Mouse (Mus musculus) hindbrain, embryonic 16.5 days (tissue): ENCODE data around the gene Carnmt1. TPM values are rescaled to one million over a fixed set of nuclear protein-coding genes. Genes with fewer than 3 reads are reported as not detected.
A peak's percentile ranks its signal among the peaks of the same experiment; 100 is the strongest.

ENCODE experiments used
- ATAC-seq: fragments of 200-750 bp; cut with Nextera tagmentation; 2 replicates; pipeline ENCODE4 v1.8.0; 2017; ENCODE audit warnings: moderate TSS enrichment, moderate library complexity
- H3K27ac ChIP-seq: fragments of 300-500 bp; sonication (generic); 2 replicates; pipeline ENCODE4 v1.5.1; 2014; ENCODE audit warnings: low read depth, mild to moderate bottlenecking, control low read depth, low read length, moderate library complexity
- H3K27me3 ChIP-seq: fragments of 300-500 bp; sonication (generic); replicated peaks from 2 replicates; pipeline ENCODE4 v1.6.1; 2014; ENCODE audit warnings: low read length; ENCODE audit not compliant: control insufficient read depth, insufficient read depth
- H3K36me3 ChIP-seq: fragments of 300-500 bp; sonication (generic); 2 replicates; pipeline ENCODE4 v1.6.1; 2014; ENCODE audit warnings: mild to moderate bottlenecking, low read length, moderate library complexity, mixed read lengths; ENCODE audit not compliant: control insufficient read depth, insufficient read depth
- H3K4me1 ChIP-seq: fragments of 300-500 bp; sonication (generic); 2 replicates; pipeline ENCODE4 v1.6.1; 2014; ENCODE audit warnings: low read depth, low read length; ENCODE audit not compliant: control insufficient read depth, insufficient read depth
- H3K4me2 ChIP-seq: fragments of 300-500 bp; sonication (generic); 2 replicates; pipeline ENCODE4 v1.6.1; 2014; ENCODE audit warnings: mild to moderate bottlenecking, low read length, control low read depth, moderate library complexity
- H3K4me3 ChIP-seq: fragments of 300-500 bp; sonication (generic); 2 replicates; pipeline ENCODE4 v1.5.1; 2014; ENCODE audit warnings: mild to moderate bottlenecking, low read length, control low read depth, moderate library complexity
- H3K9ac ChIP-seq: fragments of 300-500 bp; sonication (generic); 2 replicates; pipeline ENCODE4 v1.6.1; 2014; ENCODE audit warnings: low read depth, mild to moderate bottlenecking, control low read depth, low read length, moderate library complexity
- H3K9me3 ChIP-seq: fragments of 300-500 bp; sonication (generic); 2 replicates; pipeline ENCODE4 v1.6.1; 2014; ENCODE audit warnings: mild to moderate bottlenecking, low read length, moderate library complexity; ENCODE audit not compliant: control insufficient read depth
- WGBS: fragments of 180-500 bp; shearing (Covaris S2); extraction: QIAGEN DNeasy Blood & Tissue Kit; methylation state at CpG from one replicate; pipeline ENCODE4 v1.1.7; 2014; 5-methylcytosine and 5-hydroxymethylcytosine counted together
- polyA plus RNA-seq: library from polyadenylated mRNA; unstranded; fragments of >200 nt; fragmentation: Nextera tagmentation; extraction: Ambion mirVana; gene quantifications from 2 replicates; pipeline ENCODE4 v1.2.1, GENCODE M21; 2015

The Carnmt1 gene
- polyA plus RNA-seq, 1 experiment from 2014 or later = 16.3 TPM

- no peak overlapping the region for H3K4me3 ChIP-seq
- WGBS = 44% methylated on average over 1 of the region's 1 CpGs
- H3K9ac ChIP-seq = no peak overlapping the region
- no peak for ATAC-seq
- no peaks in the 10 kb centered on the region for H3K27me3 ChIP-seq
- no peaks in the 10 kb centered on the region for H3K9me3 ChIP-seq
- H3K4me2 ChIP-seq = no peak overlapping the region
- no peaks in the 10 kb centered on the region for H3K36me3 ChIP-seq
- no peaks in the 10 kb centered on the region for H3K4me1 ChIP-seq
- H3K27ac ChIP-seq = no peak overlapping the region
These were observed 8.9 kb upstream of the Carnmt1 start for GRCm38 (mm10) chr19:18661683-18662082.

GRCm38 (mm10) chr19:18663904-18664303 lies 6.7 kb upstream of the Carnmt1 start:
- no peak for ATAC-seq
- H3K27ac ChIP-seq = no peak overlapping the region
- 76% methylated on average over 2 of the region's 2 CpGs for WGBS

GRCm38 (mm10) chr19:18666966-18667365 lies 3.6 kb upstream of the Carnmt1 start:
- H3K27me3 ChIP-seq = no peaks in the 10 kb centered on the region
- H3K4me2 ChIP-seq = no peak overlapping the region
- ATAC-seq = no peak
- H3K9me3 ChIP-seq = no peaks in the 10 kb centered on the region
- H3K4me3 ChIP-seq = no peak overlapping the region
- H3K36me3 ChIP-seq = no peaks in the 10 kb centered on the region
- peaks cover 5% of the 10 kb centered on the region for H3K4me1 ChIP-seq
- H3K9ac ChIP-seq = no peak overlapping the region
- no peak overlapping the region for H3K27ac ChIP-seq
- 79% methylated on average over 7 of the region's 7 CpGs for WGBS

More at GRCm38 (mm10) chr19:18663904-18664303, 6.7 kb upstream of the Carnmt1 start:
- no peak overlapping the region for H3K4me2 ChIP-seq
- no peaks in the 10 kb centered on the region for H3K36me3 ChIP-seq
- H3K4me1 ChIP-seq = no peaks in the 10 kb centered on the region
- no peak overlapping the region for H3K9ac ChIP-seq
- H3K9me3 ChIP-seq = no peaks in the 10 kb centered on the region
- no peak overlapping the region for H3K4me3 ChIP-seq
- no peaks in the 10 kb centered on the region for H3K27me3 ChIP-seq

GRCm38 (mm10) chr19:18669551-18669950 lies 1.0 kb upstream of the Carnmt1 start:
- Histone ChIP-seq H3K36me3 (no peaks in the 10 kb centered on the region), H3K9ac (no peak overlapping the region), H3K9me3 (no peaks in the 10 kb centered on the region), H3K27me3 (no peaks in the 10 kb centered on the region), H3K4me3 (no peak overlapping the region), H3K27ac (no peak overlapping the region), H3K4me1 (peaks cover 22% of the 10 kb centered on the region), H3K4me2 (no peak overlapping the region; the same call in 1 of the 2 replicates)
- no peak for ATAC-seq
- WGBS = 91% methylated on average over 7 of the region's 7 CpGs

- Histone ChIP-seq H3K9ac (peak overlapping the region; percentile 86), H3K27ac (peak overlapping the region; percentile 85), H3K4me2 (peak overlapping the region; percentile 72), H3K4me1 (peaks cover 22% of the 10 kb centered on the region), H3K4me3 (peak overlapping the region; percentile 89), H3K36me3 (no peaks in the 10 kb centered on the region), H3K9me3 (no peaks in the 10 kb centered on the region), H3K27me3 (no peaks in the 10 kb centered on the region)
- peak; percentile 3; the same call in 1 of the 2 replicates for ATAC-seq
- under 1% methylated on average over 34 of the region's 64 CpGs for WGBS
These were observed 635 bp downstream of the Carnmt1 start for GRCm38 (mm10) chr19:18671056-18671741.

- no peaks in the 10 kb centered on the region for H3K36me3 ChIP-seq
These were observed 1.9 kb downstream of the Carnmt1 start for GRCm38 (mm10) chr19:18672498-18672897.

GRCm38 (mm10) chr19:18673116-18673515 lies 2.6 kb downstream of the Carnmt1 start:
- Histone ChIP-seq H3K27me3 (no peaks in the 10 kb centered on the region), H3K4me2 (peak overlapping the region; percentile 72), H3K36me3 (no peaks in the 10 kb centered on the region), H3K9ac (peak overlapping the region; percentile 45; the same call in 1 of the 2 replicates), H3K9me3 (no peaks in the 10 kb centered on the region), H3K4me1 (peaks cover 22% of the 10 kb centered on the region), H3K4me3 (peak overlapping the region; percentile 89), H3K27ac (no peak overlapping the region)
- ATAC-seq = no peak
- 12% methylated on average over 4 of the region's 4 CpGs for WGBS

More at GRCm38 (mm10) chr19:18672498-18672897, 1.9 kb downstream of the Carnmt1 start:
- H3K9me3 ChIP-seq = no peaks in the 10 kb centered on the region
- H3K27ac ChIP-seq = no peak overlapping the region
- H3K4me3 ChIP-seq = peak overlapping the region; percentile 89
- no peak overlapping the region for H3K9ac ChIP-seq
- peaks cover 22% of the 10 kb centered on the region for H3K4me1 ChIP-seq
- H3K4me2 ChIP-seq = peak overlapping the region; percentile 72
- no peaks in the 10 kb centered on the region for H3K27me3 ChIP-seq
- no peak for ATAC-seq
- 59% methylated on average over 3 of the region's 3 CpGs for WGBS

GRCm38 (mm10) chr19:18682142-18682541 lies 11.6 kb downstream of the Carnmt1 start:
- Histone ChIP-seq H3K4me3 (no peak overlapping the region), H3K27me3 (no peaks in the 10 kb centered on the region), H3K36me3 (peaks cover 7% of the 10 kb centered on the region), H3K9ac (no peak overlapping the region), H3K9me3 (no peaks in the 10 kb centered on the region), H3K4me2 (no peak overlapping the region), H3K4me1 (no peaks in the 10 kb centered on the region), H3K27ac (no peak overlapping the region)
- WGBS = 81% methylated on average over 4 of the region's 4 CpGs
- ATAC-seq = no peak

- H3K9ac ChIP-seq = no peak overlapping the region
- 77% methylated on average over 3 of the region's 3 CpGs for WGBS
- no peak overlapping the region for H3K27ac ChIP-seq
- no peaks in the 10 kb centered on the region for H3K36me3 ChIP-seq
- H3K27me3 ChIP-seq = no peaks in the 10 kb centered on the region
- no peaks in the 10 kb centered on the region for H3K9me3 ChIP-seq
- H3K4me3 ChIP-seq = no peak overlapping the region
- no peaks in the 10 kb centered on the region for H3K4me1 ChIP-seq
- H3K4me2 ChIP-seq = no peak overlapping the region
- ATAC-seq = no peak
These were observed 17.0 kb downstream of the Carnmt1 start for GRCm38 (mm10) chr19:18687556-18687955.
